Mouse (Mus musculus) lung, embryonic 14.5 days (tissue): ENCODE data around the gene Clk2. TPM values are rescaled to one million over a fixed set of nuclear protein-coding genes. Genes with fewer than 3 reads are reported as not detected.

ENCODE experiments used
- ATAC-seq: fragments of 200-750 bp; cut with Nextera tagmentation; 2 replicates; pipeline ENCODE4 v1.8.0; 2017; ENCODE audit warnings: mild to moderate bottlenecking, moderate TSS enrichment, moderate library complexity; ENCODE audit not compliant: insufficient read depth
- DNase-seq: peaks from one replicate; pipeline ENCODE4 v3.0.0-alpha.2; 2015
- H3K27ac ChIP-seq: fragments of 300-500 bp; sonication (generic); 2 replicates; pipeline ENCODE4 v1.5.1; 2014; ENCODE audit warnings: low read depth, mild to moderate bottlenecking, moderate library complexity
- H3K27me3 ChIP-seq: fragments of 300-500 bp; sonication (generic); 2 replicates; pipeline ENCODE4 v1.6.1; 2014; ENCODE audit warnings: low read length, control low read depth; ENCODE audit not compliant: insufficient read depth
- H3K36me3 ChIP-seq: fragments of 300-500 bp; sonication (generic); 2 replicates; pipeline ENCODE4 v1.6.1; 2014; ENCODE audit warnings: control low read depth; ENCODE audit not compliant: insufficient read depth
- H3K4me1 ChIP-seq: fragments of 300-500 bp; sonication (generic); 2 replicates; pipeline ENCODE4 v1.6.1; 2014; ENCODE audit warnings: antibody characterized with exemption, control low read depth; ENCODE audit not compliant: insufficient read depth
- H3K4me2 ChIP-seq: fragments of 300-500 bp; sonication (generic); 2 replicates; pipeline ENCODE4 v1.6.1; 2014; ENCODE audit warnings: mild to moderate bottlenecking
- H3K4me3 ChIP-seq: fragments of 300-500 bp; sonication (generic); 2 replicates; pipeline ENCODE4 v1.5.1; 2014; ENCODE audit warnings: low read depth, low read length
- H3K9ac ChIP-seq: fragments of 300-500 bp; sonication (generic); 2 replicates; pipeline ENCODE4 v1.6.1; 2014
- H3K9me3 ChIP-seq: fragments of 300-500 bp; sonication (generic); 2 replicates; pipeline ENCODE4 v1.6.1; 2016; ENCODE audit warnings: low read depth, low read length, control low read depth
- CTCF ChIP-seq: IDR thresholded peaks from 2 replicates; pipeline ENCODE4 v1.5.1; 2016; ENCODE audit warnings: antibody characterized with exemption, low read depth
- WGBS: fragments of 180-500 bp; shearing (Covaris S2); extraction: QIAGEN DNeasy Blood & Tissue Kit; methylation state at CpG from one replicate; pipeline ENCODE4 v1.1.7; 2014; 5-methylcytosine and 5-hydroxymethylcytosine counted together
- polyA plus RNA-seq: library from polyadenylated mRNA; unstranded; fragments of >200 nt; fragmentation: Nextera tagmentation; extraction: Ambion mirVana; gene quantifications from 2 replicates; pipeline ENCODE4 v1.2.1, GENCODE M21; 2014

Clk2 gene
- polyA plus RNA-seq, 1 experiment from 2014 or later, result 26.1 TPM

DNA sequence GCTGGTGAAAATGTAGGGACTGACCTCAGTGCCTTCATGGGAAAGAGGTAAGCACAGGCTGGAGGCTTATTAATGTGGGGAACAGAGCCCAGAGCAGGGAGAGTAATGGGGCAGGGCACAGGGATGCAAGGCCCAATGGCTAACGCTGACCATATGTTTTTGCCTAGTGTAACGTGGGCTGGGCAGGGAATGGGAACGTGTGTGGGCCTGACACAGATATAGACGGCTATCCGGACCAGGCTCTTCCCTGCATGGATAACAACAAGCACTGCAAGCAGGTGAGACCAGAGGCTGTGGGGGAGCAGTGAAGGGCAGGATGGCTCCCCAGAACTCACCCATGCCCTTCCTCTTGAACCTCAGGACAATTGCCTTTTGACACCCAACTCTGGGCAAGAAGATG lies 56.6 kb downstream of the Clk2 start:
- H3K36me3 ChIP-seq, result peaks cover 10% of the 10 kb centered on the region; the same call in 1 of the 2 replicates
- no peak overlapping the region for H3K4me3 ChIP-seq
- no peak for ATAC-seq
- 70% methylated on average over 5 of the region's 5 CpGs for WGBS
- H3K9ac ChIP-seq, result no peak overlapping the region
- H3K4me1 ChIP-seq, result peaks cover 12% of the 10 kb centered on the region
- no peaks in the 10 kb centered on the region for H3K9me3 ChIP-seq
- TF ChIP-seq CTCF, result no peak
- H3K27me3 ChIP-seq, result no peaks in the 10 kb centered on the region
- H3K4me2 ChIP-seq, result no peak overlapping the region
- DNase-seq, result no peak
- H3K27ac ChIP-seq, result no peak overlapping the region

- TF ChIP-seq CTCF, result no peak
- no peaks in the 10 kb centered on the region for H3K27me3 ChIP-seq
- peaks cover 12% of the 10 kb centered on the region; the same call in 1 of the 2 replicates for H3K4me1 ChIP-seq
- DNase-seq (no peak), ATAC-seq (no peak)
- H3K4me3 ChIP-seq, result no peak overlapping the region
- H3K9ac ChIP-seq, result no peak overlapping the region
- no peaks in the 10 kb centered on the region for H3K9me3 ChIP-seq
- no peak overlapping the region for H3K27ac ChIP-seq
- H3K4me2 ChIP-seq, result peak overlapping the region; percentile 86
- 72% methylated on average over 11 of the region's 11 CpGs for WGBS
- H3K36me3 ChIP-seq, result peaks cover 10% of the 10 kb centered on the region; the same call in 1 of the 2 replicates
Measured at GRCm38 (mm10) chr3:89224796-89225195, 60.2 kb downstream of the Clk2 start.

- H3K9ac ChIP-seq, result no peak overlapping the region
- 54% methylated on average over 12 of the region's 12 CpGs for WGBS
Measured at GRCm38 (mm10) chr3:89225321-89225815, 60.8 kb downstream of the Clk2 start.

GRCm38 (mm10) chr3:89225918-89226317 lies 61.3 kb downstream of the Clk2 start:
- H3K4me3 ChIP-seq, result peak overlapping the region; percentile 45
- TF ChIP-seq CTCF, result no peak
- ATAC-seq, result no peak
- peak overlapping the region; percentile 86 for H3K4me2 ChIP-seq
- no peaks in the 10 kb centered on the region for H3K9me3 ChIP-seq
- peak overlapping the region; percentile 15; the same call in 1 of the 2 replicates for H3K27ac ChIP-seq
- 48% methylated on average over 4 of the region's 4 CpGs for WGBS
- DNase-seq, result peak; percentile 60
- peak overlapping the region; percentile 48; the same call in 1 of the 2 replicates for H3K9ac ChIP-seq
- H3K36me3 ChIP-seq, result peaks cover 10% of the 10 kb centered on the region; the same call in 1 of the 2 replicates
- no peaks in the 10 kb centered on the region for H3K27me3 ChIP-seq
- H3K4me1 ChIP-seq, result peaks cover 12% of the 10 kb centered on the region; the same call in 1 of the 2 replicates

More at GRCm38 (mm10) chr3:89225321-89225815, 60.8 kb downstream of the Clk2 start:
- Histone ChIP-seq H3K27me3 (no peaks in the 10 kb centered on the region), H3K4me3 (peak overlapping the region; percentile 45), H3K4me2 (peak overlapping the region; percentile 86), H3K27ac (peak overlapping the region; percentile 15; the same call in 1 of the 2 replicates), H3K36me3 (peaks cover 10% of the 10 kb centered on the region; the same call in 1 of the 2 replicates), H3K4me1 (peaks cover 12% of the 10 kb centered on the region; the same call in 1 of the 2 replicates), H3K9me3 (no peaks in the 10 kb centered on the region)
- DNase-seq (no peak), ATAC-seq (no peak)
- no peak for TF ChIP-seq CTCF

GRCm38 (mm10) chr3:89226361-89226760 lies 61.8 kb downstream of the Clk2 start:
- no peaks in the 10 kb centered on the region for H3K27me3 ChIP-seq
- ATAC-seq (no peak), DNase-seq (no peak)
- peak overlapping the region; percentile 86 for H3K4me2 ChIP-seq
- no peak for TF ChIP-seq CTCF
- peaks cover 10% of the 10 kb centered on the region; the same call in 1 of the 2 replicates for H3K36me3 ChIP-seq
- no peaks in the 10 kb centered on the region for H3K9me3 ChIP-seq
- WGBS, result 37% methylated on average over 11 of the region's 11 CpGs
- no peak overlapping the region; the same call in 1 of the 2 replicates for H3K27ac ChIP-seq
- H3K4me3 ChIP-seq, result peak overlapping the region; percentile 45
- H3K9ac ChIP-seq, result peak overlapping the region; percentile 48
- H3K4me1 ChIP-seq, result peaks cover 12% of the 10 kb centered on the region; the same call in 1 of the 2 replicates

Other genes starting within 250 kb of the Clk2 start
- gene Ash1l, start 214.2 kb upstream of the Clk2 start, polyA plus RNA-seq, result 22.9 and 23.1 TPM in 2 replicates
- gene Dap3, start 213.6 kb upstream of the Clk2 start, polyA plus RNA-seq, result 126 and 139 TPM in 2 replicates
- 11.2 and 13.9 TPM in 2 replicates for gene Rusc1, start 71.5 kb upstream of the Clk2 start, polyA plus RNA-seq
- gene Gm43738, start 63.7 kb upstream of the Clk2 start, polyA plus RNA-seq, result not detected in 2 replicates
- gene Fdps, start 62.8 kb upstream of the Clk2 start, polyA plus RNA-seq, result 164 and 177 TPM in 2 replicates
- gene Pklr, start 28.7 kb upstream of the Clk2 start, polyA plus RNA-seq, result 0.08 TPM in 1 of 2 replicates, not detected in the other
- gene Hcn3, start 4.6 kb upstream of the Clk2 start, polyA plus RNA-seq, result 0.47 and 0.61 TPM in 2 replicates
- 90.2 and 98.9 TPM in 2 replicates for gene Scamp3, start 12.7 kb downstream of the Clk2 start, polyA plus RNA-seq
- gene Fam189b, start 18.3 kb downstream of the Clk2 start, polyA plus RNA-seq, result 18.2 and 19.4 TPM in 2 replicates
- gene Gba, start 38.1 kb downstream of the Clk2 start, polyA plus RNA-seq, result 34.4 and 35.5 TPM in 2 replicates
- gene Thbs3, start 50.4 kb downstream of the Clk2 start, polyA plus RNA-seq, result 33.6 and 39.9 TPM in 2 replicates
- 193 and 212 TPM in 2 replicates for gene Mtx1, start 62.3 kb downstream of the Clk2 start, polyA plus RNA-seq
- gene Muc1, start 64.3 kb downstream of the Clk2 start, polyA plus RNA-seq, result 43.0 and 50.4 TPM in 2 replicates
- 293 and 312 TPM in 2 replicates for gene Krtcap2, start 81.2 kb downstream of the Clk2 start, polyA plus RNA-seq
- gene Trim46, start 81.5 kb downstream of the Clk2 start, polyA plus RNA-seq, result 5.7 and 6.3 TPM in 2 replicates
- 118 and 119 TPM in 2 replicates for gene Dpm3, start 94.6 kb downstream of the Clk2 start, polyA plus RNA-seq
- 58.5 and 60.2 TPM in 2 replicates for gene Slc50a1, start 105.8 kb downstream of the Clk2 start, polyA plus RNA-seq
- 68.3 and 70.4 TPM in 2 replicates for gene Efna1, start 116.3 kb downstream of the Clk2 start, polyA plus RNA-seq
- gene Efna3, start 158.2 kb downstream of the Clk2 start, polyA plus RNA-seq, result 4.7 and 5.8 TPM in 2 replicates
- 24.6 and 27.0 TPM in 2 replicates for gene Efna4, start 173.2 kb downstream of the Clk2 start, polyA plus RNA-seq
- gene Adam15, start 185.2 kb downstream of the Clk2 start, polyA plus RNA-seq, result 32.7 and 36.7 TPM in 2 replicates
- gene Dcst2, start 197.2 kb downstream of the Clk2 start, polyA plus RNA-seq, result 0.17 TPM in 1 of 2 replicates, not detected in the other
- gene Dcst1, start 200.5 kb downstream of the Clk2 start, polyA plus RNA-seq, result 0.11 TPM in 1 of 2 replicates, not detected in the other
- gene Zbtb7b, start 230.0 kb downstream of the Clk2 start, polyA plus RNA-seq, result 1.6 and 1.7 TPM in 2 replicates
- 0.19 and 0.33 TPM in 2 replicates for gene Lenep, start 238.0 kb downstream of the Clk2 start, polyA plus RNA-seq
- gene Flad1, start 247.1 kb downstream of the Clk2 start, polyA plus RNA-seq, result 18.1 and 18.2 TPM in 2 replicates